Mouse (Mus musculus): Measurements from ENCODE around the gene Frem1.

GRCm38 (mm10) chr4:82867731-82868445 lies 184.3 kb downstream of the Frem1 start:
- TF ChIP-seq TAL1 (IDR thresholded peaks at IDR 0.05; ENCODE audit: low read length) (no peak), GATA1 (IDR thresholded peaks at IDR 0.05; ENCODE audit: low read length) (no peak)
